Mouse (Mus musculus): ENCODE results near the gene Mup2. TPM values are rescaled to one million over a fixed set of nuclear protein-coding genes. Genes with fewer than 3 reads are reported as not detected.
"Not testable (repeated sequence)": the region's sequence is repeated elsewhere in the genome, so short reads cannot be mapped to it uniquely, and the experiment has no call there.

The Mup2 gene
- total RNA-seq (2014; rRNA removed) (not detected in 2 replicates), polyA plus RNA-seq (2015; fragmentation: Nextera tagmentation; extraction: Ambion mirVana) (not detected in 2 replicates)

GRCm38 (mm10) chr4:60154189-60154588 is at the start of gene Mup2:
Gene Mup2, minus strand, starts transcription at chr4:60154289.
- not testable (repeated sequence) for H3K27me3 ChIP-seq (ENCODE audit: insufficient read depth, low read length); H3K4me1 ChIP-seq (ENCODE audit: insufficient read depth, low read length); H3K9me3 ChIP-seq (ENCODE audit: low read length); H3K27ac ChIP-seq; H3K9ac ChIP-seq (replicated peaks; ENCODE audit: low read length); H3K4me2 ChIP-seq (ENCODE audit: low read depth, low read length); H3K36me3 ChIP-seq (ENCODE audit: insufficient read depth, low read length); H3K4me3 ChIP-seq (ENCODE audit: low read length); DNase-seq (ENCODE audit: low spot score); ATAC-seq

Other genes with a start within 250 kb of the Mup2 start
- gene Slc46a2, start 239.2 kb downstream of the Mup2 start, total RNA-seq (2014; rRNA removed), result not detected in 2 replicates
- gene Slc46a2, start 239.2 kb downstream of the Mup2 start, polyA plus RNA-seq (2015; fragmentation: Nextera tagmentation; extraction: Ambion mirVana), result 0.05 TPM in 1 of 2 replicates, not detected in the other
- gene Mup4, start 193.6 kb downstream of the Mup2 start, total RNA-seq (2014; rRNA removed), result not detected in 2 replicates
- not detected in 2 replicates for gene Mup4, start 193.6 kb downstream of the Mup2 start, polyA plus RNA-seq (2015; fragmentation: Nextera tagmentation; extraction: Ambion mirVana)
- not detected in 2 replicates for gene Mup6, start 190.0 kb downstream of the Mup2 start, total RNA-seq (2014; rRNA removed)
- gene Mup6, start 190.0 kb downstream of the Mup2 start, polyA plus RNA-seq (2015; fragmentation: Nextera tagmentation; extraction: Ambion mirVana), result 0.19 and 0.20 TPM in 2 replicates
- gene Mup7, start 83.8 kb downstream of the Mup2 start, total RNA-seq (2014; rRNA removed), result not detected in 2 replicates
- not detected in 2 replicates for gene Mup7, start 83.8 kb downstream of the Mup2 start, polyA plus RNA-seq (2015; fragmentation: Nextera tagmentation; extraction: Ambion mirVana)
- gene Mup8, start 68.3 kb upstream of the Mup2 start, total RNA-seq (2014; rRNA removed), result not detected in 2 replicates
- gene Mup8, start 68.3 kb upstream of the Mup2 start, polyA plus RNA-seq (2015; fragmentation: Nextera tagmentation; extraction: Ambion mirVana), result not detected in 2 replicates